Comparison of ENCODE assay signal across 7 mouse cellular contexts in genomic region chr10:40258401-40258966, GRCm38 (mm10). TPM values are rescaled to one million over a fixed set of nuclear protein-coding genes. Genes with fewer than 3 reads are reported as not detected.
DNase-seq lines count a peak whose midpoint lies in the region; ATAC-seq and TF ChIP-seq lines count a peak whose summit lies in the region.

No protein-coding gene starts in this region.

- H3K4me3 ChIP-seq in gastrocnemius, adult 2 months: peak overlapping the region; percentile 88
- H3K4me3 ChIP-seq in hindbrain, embryonic 16.5 days (ENCODE audit: low read length): peak overlapping the region; percentile 81

- H3K9me3 ChIP-seq in hindbrain, embryonic 16.5 days (ENCODE audit: control insufficient read depth, low read length): no peaks in the 10 kb centered on the region

- intact Hi-C loops in gastrocnemius, adult 2 months (cut with DNase I): loop anchor here (2.0 kb wide), 2 partner anchors 42 to 90 kb away; no protein-coding TSS in a partner anchor
- intact Hi-C loops in left cerebral cortex, postnatal 14 days (cut with DNase I): loop anchor here (2.0 kb wide), 1 partner anchor 266 kb away; no protein-coding TSS in a partner anchor

- peaks cover 4% of the 10 kb centered on the region for H3K4me1 ChIP-seq in hindbrain, embryonic 16.5 days (ENCODE audit: control insufficient read depth, insufficient read depth, low read depth, low read length)

- H3K9ac ChIP-seq in hindbrain, embryonic 16.5 days (ENCODE audit: low read depth, low read length): peak overlapping the region; percentile 23; the same call in 1 of the 2 replicates

- H3K4me2 ChIP-seq in hindbrain, embryonic 16.5 days (ENCODE audit: low read length): peak overlapping the region; percentile 82

- H3K36me3 ChIP-seq in hindbrain, embryonic 16.5 days (ENCODE audit: control insufficient read depth, insufficient read depth, low read length): peaks cover 4% of the 10 kb centered on the region

- peak; percentile 83 for ATAC-seq in hindbrain, embryonic 16.5 days
- peak; percentile 78 for ATAC-seq in megakaryocyte-erythroid progenitor cell, adult 5-6 weeks (replicated peaks; ENCODE audit: low FRiP score, low TSS enrichment, poor library complexity, severe bottlenecking)

- H3K27ac ChIP-seq in gastrocnemius, adult 2 months: peak overlapping the region; percentile 94
- H3K27ac ChIP-seq in hindbrain, embryonic 16.5 days (ENCODE audit: low read depth, low read length): peak overlapping the region; percentile 78

- H3K27me3 ChIP-seq in hindbrain, embryonic 16.5 days (replicated peaks; ENCODE audit: control insufficient read depth, insufficient read depth, low read length): no peaks in the 10 kb centered on the region

- peak; percentile 88 for DNase-seq in T-cell, adult 2 months (ENCODE audit: low spot score)
- peak; percentile 22 to 43 for DNase-seq in cerebellum, postnatal 25 days
- peak; percentile 58 for DNase-seq in gastrocnemius, adult 2 months
- DNase-seq in left cerebral cortex, postnatal 14 days (ENCODE audit: low spot score in 2 of 2): peak; percentile 68 to 81
- DNase-seq in right cerebral cortex, postnatal 25 days: peak; percentile 23

- TF ChIP-seq CTCF in gastrocnemius, adult 2 months (IDR thresholded peaks at IDR 0.05): peak; percentile 39

- WGBS in hindbrain, embryonic 16.5 days: under 1% methylated on average over 12 of the region's 12 CpGs

RNA-seq across cellular contexts. Expression of gene Gtf3c6, which starts 0.6 kb away (rescaled TPM):
- total RNA-seq in gastrocnemius, adult 2 months (2021): 10 to 100 TPM; 27.0 to 27.7 TPM
- 64.9 and 67.9 TPM in 2 replicates for polyA plus RNA-seq in hindbrain, embryonic 16.5 days (2015; fragmentation: Nextera tagmentation; extraction: Ambion mirVana)
- total RNA-seq in left cerebral cortex, postnatal 14 days (2021): 10 to 100 TPM; 19.2 to 21.3 TPM
- 66.5 and 85.8 TPM in 2 replicates for total RNA-seq in megakaryocyte-erythroid progenitor cell, adult 5-6 weeks (2014; fragmentation: Nextera tagmentation)
- 152 and 249 TPM in 2 replicates for total RNA-seq in megakaryocyte-erythroid progenitor cell, adult 5-6 weeks (2017)

RNA-seq across cellular contexts. Expression of gene Rpf2, which starts 11.6 kb away (rescaled TPM):
- 10 to 100 TPM; 13.5 to 17.3 TPM for total RNA-seq in gastrocnemius, adult 2 months (2021)
- polyA plus RNA-seq in hindbrain, embryonic 16.5 days (2015; fragmentation: Nextera tagmentation; extraction: Ambion mirVana): 63.5 and 64.0 TPM in 2 replicates
- total RNA-seq in left cerebral cortex, postnatal 14 days (2021): 10 to 100 TPM; 20.4 to 25.6 TPM
- 70.6 and 102 TPM in 2 replicates for total RNA-seq in megakaryocyte-erythroid progenitor cell, adult 5-6 weeks (2014; fragmentation: Nextera tagmentation)
- 263 and 350 TPM in 2 replicates for total RNA-seq in megakaryocyte-erythroid progenitor cell, adult 5-6 weeks (2017)

RNA-seq across cellular contexts. Expression of gene Amd1, which starts 43.5 kb away (rescaled TPM):
- 100 to 1,000 TPM in 1 of 2 experiments, 10 to 100 TPM in 1; 94.9 to 998 TPM for total RNA-seq in gastrocnemius, adult 2 months (2021)
- 35.5 and 40.4 TPM in 2 replicates for polyA plus RNA-seq in hindbrain, embryonic 16.5 days (2015; fragmentation: Nextera tagmentation; extraction: Ambion mirVana)
- 10 to 100 TPM; 60.2 to 61.9 TPM for total RNA-seq in left cerebral cortex, postnatal 14 days (2021)
- total RNA-seq in megakaryocyte-erythroid progenitor cell, adult 5-6 weeks (2014; fragmentation: Nextera tagmentation): 196 and 233 TPM in 2 replicates
- total RNA-seq in megakaryocyte-erythroid progenitor cell, adult 5-6 weeks (2017): 272 and 286 TPM in 2 replicates

Comparison
In these comparisons a context has a peak if more than half of its experiments do, and no peak if none do; other contexts are left out.
1. Peak in every context shown above with its lines: DNase-seq, ATAC-seq, H3K4me3 ChIP-seq and H3K27ac ChIP-seq.
2. DNase-seq: peak in every context shown above with its lines; median percentile 88 in T-cell, adult 2 months; 74 in left cerebral cortex, postnatal 14 days; 58 in gastrocnemius, adult 2 months; 32 in cerebellum, postnatal 25 days; 23 in right cerebral cortex, postnatal 25 days.